Mouse (Mus musculus): ENCODE measurements around the gene Dgkd. TPM values are rescaled to one million over a fixed set of nuclear protein-coding genes. Genes with fewer than 3 reads are reported as not detected.

The Dgkd gene
- polyA plus RNA-seq, 1 experiment from 2014 or later = 8.7 TPM

GRCm38 (mm10) chr1:87941765-87942164, 88.7 kb downstream of the Dgkd start:
- no peak overlapping the region for H3K4me2 ChIP-seq (replicated peaks; ENCODE audit: low read depth)
- no peaks in the 10 kb centered on the region for H3K4me1 ChIP-seq (replicated peaks; ENCODE audit: control insufficient read depth, insufficient read depth)
- WGBS = 88% methylated on average over 1 of the region's 1 CpGs
- H3K9me3 ChIP-seq (ENCODE audit: control insufficient read depth, low read length) = no peaks in the 10 kb centered on the region
- H3K4me3 ChIP-seq (ENCODE audit: low read depth, low read length) = no peak overlapping the region
- ATAC-seq (ENCODE audit: low FRiP score, low TSS enrichment) (no peak), DNase-seq (ENCODE audit: low spot score) (no peak)
- H3K27ac ChIP-seq (replicated peaks) = no peak overlapping the region
- TF ChIP-seq EP300 (optimal IDR thresholded peaks at IDR 0.05) = no peak
- no peaks in the 10 kb centered on the region for H3K27me3 ChIP-seq (ENCODE audit: control insufficient read depth, insufficient read depth, low read length)
- peaks cover 54% of the 10 kb centered on the region for H3K36me3 ChIP-seq (ENCODE audit: control insufficient read depth, insufficient read depth, low read length)
- no peak overlapping the region for H3K9ac ChIP-seq (ENCODE audit: low read length)

GRCm38 (mm10) chr1:87947681-87948091, 94.6 kb downstream of the Dgkd start:
- peak; percentile 12 for DNase-seq (ENCODE audit: low spot score)
- no peak overlapping the region for H3K27ac ChIP-seq (replicated peaks)
- no peaks in the 10 kb centered on the region for H3K4me1 ChIP-seq (replicated peaks; ENCODE audit: control insufficient read depth, insufficient read depth)
- 77% methylated on average over 6 of the region's 6 CpGs for WGBS
- peaks cover 48% of the 10 kb centered on the region for H3K36me3 ChIP-seq (ENCODE audit: control insufficient read depth, insufficient read depth, low read length)
- no peak for ATAC-seq (ENCODE audit: low FRiP score, low TSS enrichment)
- H3K9ac ChIP-seq (ENCODE audit: low read length) = no peak overlapping the region
- no peak overlapping the region for H3K4me3 ChIP-seq (ENCODE audit: low read depth, low read length)
- TF ChIP-seq EP300 (optimal IDR thresholded peaks at IDR 0.05) (no peak), CTCF (IDR thresholded peaks at IDR 0.05; ENCODE audit: low read depth) (no peak)
- no peaks in the 10 kb centered on the region for H3K27me3 ChIP-seq (ENCODE audit: control insufficient read depth, insufficient read depth, low read length)
- H3K4me2 ChIP-seq (replicated peaks; ENCODE audit: low read depth) = no peak overlapping the region
- no peaks in the 10 kb centered on the region for H3K9me3 ChIP-seq (ENCODE audit: control insufficient read depth, low read length)

GRCm38 (mm10) chr1:87951641-87952040, 98.6 kb downstream of the Dgkd start:
- Histone ChIP-seq H3K9me3 (ENCODE audit: control insufficient read depth, low read length) (no peaks in the 10 kb centered on the region), H3K4me3 (ENCODE audit: low read depth, low read length) (no peak overlapping the region), H3K36me3 (ENCODE audit: control insufficient read depth, insufficient read depth, low read length) (peaks cover 42% of the 10 kb centered on the region), H3K4me2 (replicated peaks; ENCODE audit: low read depth) (no peak overlapping the region), H3K27me3 (ENCODE audit: control insufficient read depth, insufficient read depth, low read length) (no peaks in the 10 kb centered on the region), H3K9ac (ENCODE audit: low read length) (no peak overlapping the region), H3K27ac (replicated peaks) (no peak overlapping the region), H3K4me1 (replicated peaks; ENCODE audit: control insufficient read depth, insufficient read depth) (no peaks in the 10 kb centered on the region)
- whole genome bisulfite sequencing = 92% methylated on average over 3 of the region's 3 CpGs
- DNase-seq (ENCODE audit: low spot score) = no peak
- no peak for ATAC-seq (ENCODE audit: low FRiP score, low TSS enrichment)
- TF ChIP-seq EP300 (optimal IDR thresholded peaks at IDR 0.05) = no peak
- no peak for TF ChIP-seq CTCF (IDR thresholded peaks at IDR 0.05; ENCODE audit: low read depth)

GRCm38 (mm10) chr1:87953073-87953472, 100.0 kb downstream of the Dgkd start:
- H3K4me3 ChIP-seq (ENCODE audit: low read depth, low read length) = no peak overlapping the region
- TF ChIP-seq EP300 (optimal IDR thresholded peaks at IDR 0.05) (no peak), CTCF (IDR thresholded peaks at IDR 0.05; ENCODE audit: low read depth) (no peak)
- no peak overlapping the region for H3K9ac ChIP-seq (ENCODE audit: low read length)
- no peaks in the 10 kb centered on the region for H3K4me1 ChIP-seq (replicated peaks; ENCODE audit: control insufficient read depth, insufficient read depth)
- 77% methylated on average over 3 of the region's 3 CpGs for WGBS
- H3K4me2 ChIP-seq (replicated peaks; ENCODE audit: low read depth) = no peak overlapping the region
- H3K27me3 ChIP-seq (ENCODE audit: control insufficient read depth, insufficient read depth, low read length) = no peaks in the 10 kb centered on the region
- no peak for DNase-seq (ENCODE audit: low spot score)
- peaks cover 40% of the 10 kb centered on the region for H3K36me3 ChIP-seq (ENCODE audit: control insufficient read depth, insufficient read depth, low read length)
- H3K27ac ChIP-seq (replicated peaks) = no peak overlapping the region
- no peaks in the 10 kb centered on the region for H3K9me3 ChIP-seq (ENCODE audit: control insufficient read depth, low read length)
- no peak for ATAC-seq (ENCODE audit: low FRiP score, low TSS enrichment)

- no peak overlapping the region for H3K9ac ChIP-seq (ENCODE audit: low read length)
- H3K36me3 ChIP-seq (ENCODE audit: control insufficient read depth, insufficient read depth, low read length) = peaks cover 17% of the 10 kb centered on the region; the same call in 1 of the 2 replicates
- no peak overlapping the region for H3K4me3 ChIP-seq (ENCODE audit: low read depth, low read length)
- no peaks in the 10 kb centered on the region for H3K4me1 ChIP-seq (replicated peaks; ENCODE audit: control insufficient read depth, insufficient read depth)
- ATAC-seq (ENCODE audit: low FRiP score, low TSS enrichment) (no peak), DNase-seq (ENCODE audit: low spot score) (no peak)
- 94% methylated on average over 1 of the region's 1 CpGs for WGBS
- no peaks in the 10 kb centered on the region for H3K27me3 ChIP-seq (ENCODE audit: control insufficient read depth, insufficient read depth, low read length)
- no peak overlapping the region for H3K27ac ChIP-seq (replicated peaks)
- H3K4me2 ChIP-seq (replicated peaks; ENCODE audit: low read depth) = no peak overlapping the region
- TF ChIP-seq CTCF (IDR thresholded peaks at IDR 0.05; ENCODE audit: low read depth) = no peak
- TF ChIP-seq EP300 (optimal IDR thresholded peaks at IDR 0.05) = no peak
- no peaks in the 10 kb centered on the region for H3K9me3 ChIP-seq (ENCODE audit: control insufficient read depth, low read length)
Observed at GRCm38 (mm10) chr1:87958931-87959330, 105.8 kb downstream of the Dgkd start.

- Histone ChIP-seq H3K4me2 (replicated peaks; ENCODE audit: low read depth) (no peak overlapping the region), H3K27me3 (ENCODE audit: control insufficient read depth, insufficient read depth, low read length) (no peaks in the 10 kb centered on the region), H3K36me3 (ENCODE audit: control insufficient read depth, insufficient read depth, low read length) (peaks cover 20% of the 10 kb centered on the region; the same call in 1 of the 2 replicates), H3K4me1 (replicated peaks; ENCODE audit: control insufficient read depth, insufficient read depth) (no peaks in the 10 kb centered on the region), H3K9me3 (ENCODE audit: control insufficient read depth, low read length) (no peaks in the 10 kb centered on the region), H3K27ac (replicated peaks) (no peak overlapping the region), H3K9ac (ENCODE audit: low read length) (no peak overlapping the region), H3K4me3 (ENCODE audit: low read depth, low read length) (no peak overlapping the region)
- ATAC-seq (ENCODE audit: low FRiP score, low TSS enrichment) (no peak), DNase-seq (ENCODE audit: low spot score) (no peak)
- no peak for TF ChIP-seq EP300 (optimal IDR thresholded peaks at IDR 0.05)
- no peak for TF ChIP-seq CTCF (IDR thresholded peaks at IDR 0.05; ENCODE audit: low read depth)
- 77% methylated on average over 4 of the region's 4 CpGs for WGBS
Observed at GRCm38 (mm10) chr1:87959532-87959931, 106.4 kb downstream of the Dgkd start.
